Comparison of ENCODE assay signal across 14 mouse cellular contexts in the genomic region with DNA sequence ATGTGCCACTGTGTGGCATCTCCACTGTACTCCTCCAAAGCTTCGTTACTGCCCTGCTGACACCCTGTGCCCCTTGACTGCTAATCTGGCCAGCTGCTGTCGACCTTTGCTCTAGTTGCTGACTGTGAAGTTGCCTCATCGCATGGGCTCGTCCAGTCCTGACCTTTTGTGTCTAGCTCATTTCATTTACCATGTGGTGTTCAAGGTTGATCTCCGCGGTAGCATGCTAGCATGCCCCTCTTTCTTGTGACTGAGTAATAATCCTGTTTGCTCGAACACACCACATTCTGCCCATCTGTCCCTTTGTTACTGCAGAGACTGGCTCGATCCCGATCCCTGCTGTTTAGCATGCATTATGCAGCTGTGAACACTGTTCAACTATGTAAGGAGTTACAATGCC.
DNase-seq lines count a peak whose midpoint lies in the region.
"Had no signal": no experiment of that assay in that cellular context is flagged by ENCODE, and none has a peak within 500 bp of the region (broad histone marks: within the 10 kb centered on the region; RNA-seq: fewer than 3 reads in every experiment).

No protein-coding gene starts in this region.

- H3K4me1 ChIP-seq in heart, embryonic 10.5 days, result peaks cover 23% of the 10 kb centered on the region; the same call in 1 of the 2 replicates

- no peaks in the 10 kb centered on the region for H3K36me3 ChIP-seq in heart, embryonic 10.5 days
- H3K36me3 ChIP-seq: neural tube, embryonic 12.5 days had no signal

- no peaks in the 10 kb centered on the region for H3K9me3 ChIP-seq in heart, embryonic 10.5 days
- H3K9me3 ChIP-seq: neural tube, embryonic 12.5 days had no signal

- no peak overlapping the region for H3K4me3 ChIP-seq in heart, embryonic 10.5 days
- H3K4me3 ChIP-seq: heart, adult 2 months; neural tube, embryonic 12.5 days had no signal

- H3K27ac ChIP-seq in heart, embryonic 10.5 days, result no peak overlapping the region
- H3K27ac ChIP-seq: heart, adult 2 months; hindbrain, postnatal 0 days; macrophage; neural tube, embryonic 12.5 days; stomach, postnatal 0 days had no signal

- no peaks in the 10 kb centered on the region for H3K27me3 ChIP-seq in heart, embryonic 10.5 days (ENCODE audit: insufficient read depth, poor library complexity, severe bottlenecking)
- H3K27me3 ChIP-seq: neural tube, embryonic 12.5 days had no signal

- DNase-seq in heart, adult 11 months, result peak; percentile 92
- DNase-seq in heart, embryonic 10.5 days (ENCODE audit: low spot score), result no peak
- peak; percentile 20 for DNase-seq in retina, postnatal 1 day
- DNase-seq in retina, embryonic 14.5 days (ENCODE audit: low spot score), result no peak
- peak; percentile 60 to 83 for DNase-seq in kidney, postnatal 25 days
- peak; percentile 79 for DNase-seq in yolk sac, embryonic 10.5 days (ENCODE audit: low spot score)
- no peak for DNase-seq in cerebellum, adult 9-11 months
- no peak for DNase-seq in frontal cortex, postnatal 25 days (ENCODE audit: low spot score in 2 of 2)
- DNase-seq: right cerebral cortex, postnatal 25 days had no signal

- WGBS in heart, embryonic 10.5 days, result 73% methylated on average over 9 of the region's 9 CpGs

Comparison
In these comparisons a context has a peak if more than half of its experiments do, and no peak if none do; other contexts are left out.
1. DNase-seq: peak in heart, adult 11 months (single experiment), retina, postnatal 1 day (single experiment), kidney, postnatal 25 days (2 of 2) and yolk sac, embryonic 10.5 days (single experiment); none in heart, embryonic 10.5 days (single experiment), retina, embryonic 14.5 days (single experiment), cerebellum, adult 9-11 months (single experiment) and frontal cortex, postnatal 25 days (0 of 2).